Mouse (Mus musculus): ENCODE data around the gene Acot10. TPM values are rescaled to one million over a fixed set of nuclear protein-coding genes. Genes with fewer than 3 reads are reported as not detected.

The Acot10 gene
- total RNA-seq (2023): not detected

DNA sequence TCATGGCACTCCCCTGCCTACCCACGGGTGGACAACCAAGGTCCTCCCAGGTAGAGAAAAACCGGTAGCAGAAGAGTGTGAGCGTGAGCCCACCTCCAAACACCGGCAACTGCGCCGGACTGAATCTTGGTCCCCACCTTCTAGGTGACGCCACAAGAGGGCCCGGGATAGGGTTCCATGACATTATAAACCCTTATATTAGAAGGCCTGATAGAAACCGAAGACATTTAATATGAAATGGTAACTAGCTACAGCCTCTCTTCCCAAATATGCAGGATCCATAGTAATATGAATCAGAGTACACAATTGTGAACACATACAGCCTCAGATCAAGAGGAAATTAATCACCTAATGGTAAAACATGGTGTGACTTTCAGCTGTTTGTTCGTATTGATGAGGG is at the start of gene Acot10:
TSS of gene Acot10 (minus strand) at position 101 of the 400 bp plus-strand sequence.

Other genes with a start within 250 kb of the Acot10 start
- not detected for gene Cdh12, start 217.5 kb downstream of the Acot10 start, total RNA-seq (2023)

Measured in neutrophil, adult 83 days (primary cell).